Mouse (Mus musculus) stomach, embryonic 16.5 days (tissue): Measurements from ENCODE around the gene Krtap5-1. TPM values are rescaled to one million over a fixed set of nuclear protein-coding genes. Genes with fewer than 3 reads are reported as not detected.
A peak's percentile ranks its signal among the peaks of the same experiment; 100 is the strongest.
"Not testable (repeated sequence)": the region's sequence is repeated elsewhere in the genome, so short reads cannot be mapped to it uniquely, and the experiment has no call there.

ENCODE experiments used
- ATAC-seq: fragments of 200-750 bp; cut with Nextera tagmentation; 2 replicates; pipeline ENCODE4 v1.8.0; 2017; ENCODE audit warnings: moderate number of reproducible peaks, moderate TSS enrichment; ENCODE audit not compliant: insufficient read depth, low FRiP score
- H3K27ac ChIP-seq: fragments of 300-500 bp; sonication (generic); 2 replicates; pipeline ENCODE4 v1.5.1; 2014; ENCODE audit warnings: low read length
- H3K27me3 ChIP-seq: fragments of 300-500 bp; sonication (generic); 2 replicates; pipeline ENCODE4 v1.6.1; 2014; ENCODE audit warnings: low read length, control low read depth, mixed read lengths; ENCODE audit not compliant: control insufficient read depth, insufficient read depth
- H3K36me3 ChIP-seq: fragments of 300-500 bp; sonication (generic); 2 replicates; pipeline ENCODE4 v1.6.1; 2014; ENCODE audit warnings: low read length; ENCODE audit not compliant: control insufficient read depth, insufficient read depth
- H3K4me1 ChIP-seq: fragments of 300-500 bp; sonication (generic); 2 replicates; pipeline ENCODE4 v1.6.1; 2014; ENCODE audit warnings: low read length, control low read depth, mixed read lengths; ENCODE audit not compliant: control insufficient read depth, insufficient read depth
- H3K4me2 ChIP-seq: fragments of 300-500 bp; sonication (generic); 2 replicates; pipeline ENCODE4 v1.6.1; 2014; ENCODE audit warnings: low read depth, low read length, mixed read lengths
- H3K4me3 ChIP-seq: fragments of 300-500 bp; sonication (generic); replicated peaks from 2 replicates; pipeline ENCODE4 v1.5.1; 2014; ENCODE audit warnings: mild to moderate bottlenecking, low read length
- H3K9ac ChIP-seq: fragments of 300-500 bp; sonication (generic); 2 replicates; pipeline ENCODE4 v1.6.1; 2014; ENCODE audit warnings: low read length
- H3K9me3 ChIP-seq: fragments of 300-500 bp; sonication (generic); replicated peaks from 2 replicates; pipeline ENCODE4 v1.6.1; 2016; ENCODE audit warnings: low read length, control low read depth; ENCODE audit not compliant: control insufficient read depth
- WGBS: fragments of 180-500 bp; shearing (Covaris S2); extraction: QIAGEN DNeasy Blood & Tissue Kit; methylation state at CpG from one replicate; pipeline ENCODE4 v1.1.7; 2014; 5-methylcytosine and 5-hydroxymethylcytosine counted together
- polyA plus RNA-seq: library from polyadenylated mRNA; unstranded; fragments of >200 nt; fragmentation: Nextera tagmentation; extraction: Ambion mirVana; gene quantifications from 2 replicates; pipeline ENCODE4 v1.2.1, GENCODE M21; 2015

Krtap5-1 gene
- polyA plus RNA-seq, 1 experiment from 2014 or later: not detected

GRCm38 (mm10) chr7:142314600-142315285 is 17.8 kb upstream of the Krtap5-1 start:
- Histone ChIP-seq H3K4me2 (no peak overlapping the region), H3K36me3 (no peaks in the 10 kb centered on the region), H3K4me3 (no peak overlapping the region), H3K9me3 (no peaks in the 10 kb centered on the region), H3K9ac (no peak overlapping the region), H3K27ac (no peak overlapping the region), H3K4me1 (peaks cover 11% of the 10 kb centered on the region), H3K27me3 (no peaks in the 10 kb centered on the region)
- ATAC-seq: no peak
- WGBS: 54% methylated on average over 5 of the region's 5 CpGs

- not testable (repeated sequence) for H3K9me3 ChIP-seq, H3K4me1 ChIP-seq, H3K36me3 ChIP-seq, H3K4me3 ChIP-seq, H3K27me3 ChIP-seq, H3K4me2 ChIP-seq, H3K9ac ChIP-seq, ATAC-seq, H3K27ac ChIP-seq
- 80% methylated on average over 1 of the region's 1 CpGs for whole genome bisulfite sequencing
Observed at GRCm38 (mm10) chr7:142303929-142304328, 7.0 kb upstream of the Krtap5-1 start.

- no peak for ATAC-seq
- no peaks in the 10 kb centered on the region; the same call in 1 of the 2 replicates for H3K27me3 ChIP-seq
- no peak within 1 kb of the TSS for H3K4me3 ChIP-seq
- H3K4me2 ChIP-seq: no peak within 1 kb of the TSS
- no peak within 1 kb of the TSS for H3K27ac ChIP-seq
- no peak within 1 kb of the TSS for H3K9ac ChIP-seq
- no peaks in the 10 kb centered on the region for H3K36me3 ChIP-seq
- 44% methylated on average over 3 of the region's 3 CpGs for WGBS
- H3K9me3 ChIP-seq: no peaks in the 10 kb centered on the region
- H3K4me1 ChIP-seq: 0 out of 2 replicates have a peak, but pooled peaks cover 3% of the 10 kb centered on the region
Observed at GRCm38 (mm10) chr7:142303249-142303648, 6.3 kb upstream of the Krtap5-1 start, which contains the start of gene Krtap5-4. Gene Krtap5-4 (plus strand): TSS chr7:142303549.

- ATAC-seq, H3K4me3 ChIP-seq, H3K27ac ChIP-seq, H3K4me1 ChIP-seq, H3K9ac ChIP-seq, H3K27me3 ChIP-seq, H3K9me3 ChIP-seq, H3K36me3 ChIP-seq, H3K4me2 ChIP-seq: not testable (repeated sequence)
- WGBS: 15% methylated on average over 4 of the region's 4 CpGs
Observed at GRCm38 (mm10) chr7:142296108-142296507, 810 bp downstream of the Krtap5-1 start.

- Histone ChIP-seq H3K27ac (no peak overlapping the region), H3K36me3 (no peaks in the 10 kb centered on the region), H3K9me3 (no peaks in the 10 kb centered on the region), H3K4me2 (no peak overlapping the region), H3K27me3 (no peaks in the 10 kb centered on the region; the same call in 1 of the 2 replicates), H3K4me1 (no peaks in the 10 kb centered on the region), H3K4me3 (no peak overlapping the region), H3K9ac (no peak overlapping the region)
- no peak for ATAC-seq
Observed at GRCm38 (mm10) chr7:142295418-142295817, 1.5 kb downstream of the Krtap5-1 start.

- not testable (repeated sequence) for H3K36me3 ChIP-seq, H3K9me3 ChIP-seq, H3K9ac ChIP-seq, H3K27me3 ChIP-seq, H3K4me2 ChIP-seq, H3K27ac ChIP-seq, H3K4me1 ChIP-seq, H3K4me3 ChIP-seq
- WGBS: 6% methylated on average over 2 of the region's 2 CpGs
- ATAC-seq: 0 out of 2 replicates have a peak, but pooled peaks have one; percentile 33
Observed at GRCm38 (mm10) chr7:142293851-142294250, 3.1 kb downstream of the Krtap5-1 start.

- not testable (repeated sequence) for H3K4me2 ChIP-seq, H3K9me3 ChIP-seq, ATAC-seq, H3K27ac ChIP-seq, H3K4me1 ChIP-seq, H3K9ac ChIP-seq, H3K27me3 ChIP-seq, H3K36me3 ChIP-seq, H3K4me3 ChIP-seq
- 45% methylated on average over 9 of the region's 9 CpGs for WGBS
Observed at GRCm38 (mm10) chr7:142285910-142286612, 10.9 kb downstream of the Krtap5-1 start.

GRCm38 (mm10) chr7:142285130-142285835 is 11.6 kb downstream of the Krtap5-1 start:
- no peaks in the 10 kb centered on the region; the same call in 1 of the 2 replicates for H3K27me3 ChIP-seq
- peak; percentile 75; the same call in 1 of the 2 replicates for ATAC-seq
- H3K9ac ChIP-seq: peak overlapping the region; percentile 19; the same call in 1 of the 2 replicates
- H3K4me1 ChIP-seq: peaks cover 5% of the 10 kb centered on the region; the same call in 1 of the 2 replicates
- WGBS: 18% methylated on average over 23 of the region's 23 CpGs
- no peak overlapping the region for H3K27ac ChIP-seq
- H3K4me3 ChIP-seq: peak overlapping the region; percentile 60
- no peaks in the 10 kb centered on the region for H3K9me3 ChIP-seq
- no peaks in the 10 kb centered on the region for H3K36me3 ChIP-seq
- H3K4me2 ChIP-seq: peak overlapping the region; percentile 83
